In genomic region chr2:115888336-115889077, GRCm38 (mm10) we compare ENCODE assay signal across 24 mouse cellular contexts.
DNase-seq lines count a peak whose midpoint lies in the region; ATAC-seq lines count a peak whose summit lies in the region.
"Had no signal": no experiment of that assay in that cellular context is flagged by ENCODE, and none has a peak within 500 bp of the region (broad histone marks: within the 10 kb centered on the region; RNA-seq: fewer than 3 reads in every experiment).

No protein-coding gene starts in this region.

- peak overlapping the region; percentile 38; the same call in 1 of the 2 replicates for H3K27ac ChIP-seq in kidney, embryonic 15.5 days
- no peak overlapping the region for H3K27ac ChIP-seq in liver, embryonic 16.5 days (ENCODE audit: low read length)
- H3K27ac ChIP-seq: embryonic facial prominence, embryonic 15.5 days; forebrain, embryonic 10.5 days; heart, adult 2 months; heart, embryonic 15.5 days; hindbrain, embryonic 10.5 days; hindbrain, embryonic 15.5 days had no signal

- no peak for ATAC-seq in kidney, embryonic 15.5 days (replicated peaks; ENCODE audit: low FRiP score)
- peak; percentile 19; the same call in 1 of the 2 replicates for ATAC-seq in liver, embryonic 16.5 days (ENCODE audit: low read depth)
- ATAC-seq: forebrain, embryonic 14.5 days had no signal

- no peak overlapping the region for H3K4me3 ChIP-seq in kidney, embryonic 15.5 days (replicated peaks)
- H3K4me3 ChIP-seq in liver, embryonic 16.5 days (ENCODE audit: low read depth, low read length): no peak overlapping the region
- H3K4me3 ChIP-seq: embryonic facial prominence, embryonic 15.5 days; erythroblast, embryonic 14.5 days; forebrain, embryonic 10.5 days; heart, adult 2 months; heart, embryonic 15.5 days; hindbrain, embryonic 10.5 days; hindbrain, embryonic 15.5 days had no signal

- no peaks in the 10 kb centered on the region for H3K9me3 ChIP-seq in kidney, embryonic 15.5 days (replicated peaks)
- H3K9me3 ChIP-seq in liver, embryonic 16.5 days (replicated peaks; ENCODE audit: control insufficient read depth, low read length): no peaks in the 10 kb centered on the region
- H3K9me3 ChIP-seq: embryonic facial prominence, embryonic 15.5 days; forebrain, embryonic 10.5 days; heart, embryonic 15.5 days; hindbrain, embryonic 10.5 days; hindbrain, embryonic 15.5 days had no signal

- peaks cover 33% of the 10 kb centered on the region for H3K4me1 ChIP-seq in kidney, embryonic 15.5 days
- H3K4me1 ChIP-seq in liver, embryonic 16.5 days (ENCODE audit: control insufficient read depth, low read depth, low read length): no peaks in the 10 kb centered on the region; the same call in 1 of the 2 replicates
- H3K4me1 ChIP-seq: embryonic facial prominence, embryonic 15.5 days had no signal

- 45% methylated on average over 5 of the region's 5 CpGs for WGBS in kidney, embryonic 15.5 days
- 41% methylated on average over 5 of the region's 5 CpGs for WGBS in liver, embryonic 16.5 days (ENCODE audit: insufficient replicate concordance)

- no peak overlapping the region for H3K9ac ChIP-seq in kidney, embryonic 15.5 days
- no peak overlapping the region for H3K9ac ChIP-seq in liver, embryonic 16.5 days (ENCODE audit: low read depth, low read length)
- H3K9ac ChIP-seq: embryonic facial prominence, embryonic 15.5 days; heart, embryonic 15.5 days; hindbrain, embryonic 15.5 days had no signal

- no peaks in the 10 kb centered on the region for H3K27me3 ChIP-seq in kidney, embryonic 15.5 days
- H3K27me3 ChIP-seq in liver, embryonic 16.5 days (ENCODE audit: control insufficient read depth, insufficient read depth, low read depth, low read length): no peaks in the 10 kb centered on the region
- H3K27me3 ChIP-seq: embryonic facial prominence, embryonic 15.5 days; heart, embryonic 15.5 days; hindbrain, embryonic 15.5 days had no signal

- no peak for DNase-seq in kidney, adult 9 months
- no peak for DNase-seq in liver
- peak; percentile 5 for DNase-seq in lung, postnatal 36 days
- DNase-seq in lung, postnatal 4 days: no peak
- DNase-seq in yolk sac, embryonic 10.5 days (ENCODE audit: low spot score): peak; percentile 25
- DNase-seq in gastrocnemius, adult 8-10 months (ENCODE audit: low spot score in 2 of 2): no peak
- DNase-seq: adrenal gland, postnatal 10 days; cerebellum, adult 11 months; cerebellum, adult 8-10 months; cerebellum, postnatal 14 days; embryo, embryonic 11 days; gastrocnemius, postnatal 10 days; heart, adult 2 months; heart, postnatal 14 days had no signal

- H3K36me3 ChIP-seq in kidney, embryonic 15.5 days: peaks cover 19% of the 10 kb centered on the region
- H3K36me3 ChIP-seq in liver, embryonic 16.5 days (ENCODE audit: control insufficient read depth, insufficient read depth): no peaks in the 10 kb centered on the region
- H3K36me3 ChIP-seq: embryonic facial prominence, embryonic 15.5 days; heart, embryonic 15.5 days; hindbrain, embryonic 15.5 days had no signal

- no peak overlapping the region for H3K4me2 ChIP-seq in kidney, embryonic 15.5 days
- no peak overlapping the region for H3K4me2 ChIP-seq in liver, embryonic 16.5 days (ENCODE audit: low read depth, low read length)
- H3K4me2 ChIP-seq: embryonic facial prominence, embryonic 15.5 days; heart, embryonic 11.5 days; heart, embryonic 15.5 days; hindbrain, embryonic 15.5 days had no signal

Comparison
In these comparisons a context has a peak if more than half of its experiments do, and no peak if none do; other contexts are left out.
1. DNase-seq: peak in lung, postnatal 36 days (single experiment) and yolk sac, embryonic 10.5 days (single experiment); none in kidney, adult 9 months (single experiment), liver (single experiment), lung, postnatal 4 days (0 of 2) and gastrocnemius, adult 8-10 months (0 of 2).